Mouse (Mus musculus): ENCODE measurements around the gene Lgals3. TPM values are rescaled to one million over a fixed set of nuclear protein-coding genes. Genes with fewer than 3 reads are reported as not detected.

Lgals3 gene
- polyA plus RNA-seq, 1 experiment from 2014 or later = 8.5 TPM

GRCm38 (mm10) chr14:47373728-47374678 lies 6.5 kb downstream of the Lgals3 start:
- peak overlapping the region; percentile 25 for H3K4me3 ChIP-seq (ENCODE audit: low read depth, low read length)
- ATAC-seq (replicated peaks; ENCODE audit: low FRiP score, low TSS enrichment, low read depth) = peak; percentile 45; the same call in 1 of the 2 replicates
- peaks cover 22% of the 10 kb centered on the region for H3K27me3 ChIP-seq (replicated peaks; ENCODE audit: control insufficient read depth, insufficient read depth, low read length)
- no peaks in the 10 kb centered on the region for H3K36me3 ChIP-seq (ENCODE audit: control insufficient read depth, insufficient read depth, low read length)
- peak overlapping the region; percentile 46 for H3K4me2 ChIP-seq (ENCODE audit: low read length)
- H3K9ac ChIP-seq (ENCODE audit: low read length) = no peak overlapping the region; the same call in 1 of the 2 replicates
- no peak overlapping the region for H3K27ac ChIP-seq (ENCODE audit: low read depth)
- H3K4me1 ChIP-seq (replicated peaks; ENCODE audit: control insufficient read depth, insufficient read depth, low read length) = peaks cover 13% of the 10 kb centered on the region; the same call in 1 of the 2 replicates
- H3K9me3 ChIP-seq (ENCODE audit: control insufficient read depth, low read length) = no peaks in the 10 kb centered on the region
- peak; percentile 63 for DNase-seq (ENCODE audit: low spot score)
- 12% methylated on average over 49 of the region's 49 CpGs for WGBS

GRCm38 (mm10) chr14:47376526-47376925 lies 9.0 kb downstream of the Lgals3 start:
- DNase-seq (ENCODE audit: low spot score) (no peak), ATAC-seq (replicated peaks; ENCODE audit: low FRiP score, low TSS enrichment, low read depth) (no peak)
- no peak overlapping the region for H3K9ac ChIP-seq (ENCODE audit: low read length)
- no peaks in the 10 kb centered on the region for H3K36me3 ChIP-seq (ENCODE audit: control insufficient read depth, insufficient read depth, low read length)
- H3K27ac ChIP-seq (ENCODE audit: low read depth) = no peak overlapping the region
- H3K4me2 ChIP-seq (ENCODE audit: low read length) = no peak overlapping the region
- peaks cover 13% of the 10 kb centered on the region; the same call in 1 of the 2 replicates for H3K4me1 ChIP-seq (replicated peaks; ENCODE audit: control insufficient read depth, insufficient read depth, low read length)
- WGBS = 75% methylated on average over 2 of the region's 2 CpGs
- H3K4me3 ChIP-seq (ENCODE audit: low read depth, low read length) = no peak overlapping the region
- peaks cover 22% of the 10 kb centered on the region for H3K27me3 ChIP-seq (replicated peaks; ENCODE audit: control insufficient read depth, insufficient read depth, low read length)
- H3K9me3 ChIP-seq (ENCODE audit: control insufficient read depth, low read length) = no peaks in the 10 kb centered on the region

GRCm38 (mm10) chr14:47378336-47378735 lies 10.8 kb downstream of the Lgals3 start:
- Histone ChIP-seq H3K27me3 (replicated peaks; ENCODE audit: control insufficient read depth, insufficient read depth, low read length) (peaks cover 13% of the 10 kb centered on the region), H3K9ac (ENCODE audit: low read length) (no peak overlapping the region), H3K9me3 (ENCODE audit: control insufficient read depth, low read length) (no peaks in the 10 kb centered on the region), H3K4me2 (ENCODE audit: low read length) (no peak overlapping the region), H3K36me3 (ENCODE audit: control insufficient read depth, insufficient read depth, low read length) (no peaks in the 10 kb centered on the region), H3K4me1 (replicated peaks; ENCODE audit: control insufficient read depth, insufficient read depth, low read length) (peaks cover 10% of the 10 kb centered on the region; the same call in 1 of the 2 replicates), H3K4me3 (ENCODE audit: low read depth, low read length) (no peak overlapping the region), H3K27ac (ENCODE audit: low read depth) (no peak overlapping the region)
- DNase-seq (ENCODE audit: low spot score) (no peak), ATAC-seq (replicated peaks; ENCODE audit: low FRiP score, low TSS enrichment, low read depth) (no peak)
- WGBS = 82% methylated on average over 7 of the region's 7 CpGs

- 88% methylated on average over 7 of the region's 7 CpGs for WGBS
- Histone ChIP-seq H3K4me3 (ENCODE audit: low read depth, low read length) (no peak overlapping the region), H3K9ac (ENCODE audit: low read length) (no peak overlapping the region), H3K27ac (ENCODE audit: low read depth) (no peak overlapping the region), H3K9me3 (ENCODE audit: control insufficient read depth, low read length) (no peaks in the 10 kb centered on the region), H3K4me2 (ENCODE audit: low read length) (no peak overlapping the region), H3K36me3 (ENCODE audit: control insufficient read depth, insufficient read depth, low read length) (peaks cover 31% of the 10 kb centered on the region), H3K27me3 (replicated peaks; ENCODE audit: control insufficient read depth, insufficient read depth, low read length) (no peaks in the 10 kb centered on the region), H3K4me1 (replicated peaks; ENCODE audit: control insufficient read depth, insufficient read depth, low read length) (no peaks in the 10 kb centered on the region)
- ATAC-seq (replicated peaks; ENCODE audit: low FRiP score, low TSS enrichment, low read depth) (no peak), DNase-seq (ENCODE audit: low spot score) (no peak)
Measured at GRCm38 (mm10) chr14:47383911-47384310, 16.4 kb downstream of the Lgals3 start.

- Histone ChIP-seq H3K9ac (ENCODE audit: low read length) (no peak overlapping the region), H3K4me3 (ENCODE audit: low read depth, low read length) (no peak overlapping the region), H3K9me3 (ENCODE audit: control insufficient read depth, low read length) (no peaks in the 10 kb centered on the region), H3K4me1 (replicated peaks; ENCODE audit: control insufficient read depth, insufficient read depth, low read length) (no peaks in the 10 kb centered on the region), H3K36me3 (ENCODE audit: control insufficient read depth, insufficient read depth, low read length) (peaks cover 38% of the 10 kb centered on the region), H3K27me3 (replicated peaks; ENCODE audit: control insufficient read depth, insufficient read depth, low read length) (no peaks in the 10 kb centered on the region), H3K4me2 (ENCODE audit: low read length) (no peak overlapping the region), H3K27ac (ENCODE audit: low read depth) (no peak overlapping the region)
- no peak for DNase-seq (ENCODE audit: low spot score)
- no peak for ATAC-seq (replicated peaks; ENCODE audit: low FRiP score, low TSS enrichment, low read depth)
- WGBS = 90% methylated on average over 10 of the region's 10 CpGs
Measured at GRCm38 (mm10) chr14:47384653-47385052, 17.1 kb downstream of the Lgals3 start.

- 0 out of 2 replicates have a peak, but pooled peaks have one; percentile 43 for ATAC-seq (replicated peaks; ENCODE audit: low FRiP score, low TSS enrichment, low read depth)
Measured at GRCm38 (mm10) chr14:47386125-47386524, 18.6 kb downstream of the Lgals3 start.

GRCm38 (mm10) chr14:47393354-47394094 lies 26.0 kb downstream of the Lgals3 start:
- ATAC-seq (replicated peaks; ENCODE audit: low FRiP score, low TSS enrichment, low read depth) (no peak), DNase-seq (ENCODE audit: low spot score) (no peak)
- H3K4me1 ChIP-seq (replicated peaks; ENCODE audit: control insufficient read depth, insufficient read depth, low read length) = no peaks in the 10 kb centered on the region
- no peak overlapping the region for H3K4me3 ChIP-seq (ENCODE audit: low read depth, low read length)
- H3K4me2 ChIP-seq (ENCODE audit: low read length) = no peak overlapping the region
- no peaks in the 10 kb centered on the region for H3K27me3 ChIP-seq (replicated peaks; ENCODE audit: control insufficient read depth, insufficient read depth, low read length)
- no peak overlapping the region for H3K9ac ChIP-seq (ENCODE audit: low read length)
- no peaks in the 10 kb centered on the region for H3K9me3 ChIP-seq (ENCODE audit: control insufficient read depth, low read length)
- 94% methylated on average over 10 of the region's 10 CpGs for WGBS
- H3K27ac ChIP-seq (ENCODE audit: low read depth) = no peak overlapping the region
- peaks cover 93% of the 10 kb centered on the region for H3K36me3 ChIP-seq (ENCODE audit: control insufficient read depth, insufficient read depth, low read length)

More at GRCm38 (mm10) chr14:47386125-47386524, 18.6 kb downstream of the Lgals3 start:
- H3K27me3 ChIP-seq (replicated peaks; ENCODE audit: control insufficient read depth, insufficient read depth, low read length) = no peaks in the 10 kb centered on the region
- H3K4me1 ChIP-seq (replicated peaks; ENCODE audit: control insufficient read depth, insufficient read depth, low read length) = no peaks in the 10 kb centered on the region
- H3K36me3 ChIP-seq (ENCODE audit: control insufficient read depth, insufficient read depth, low read length) = peaks cover 53% of the 10 kb centered on the region
- H3K4me2 ChIP-seq (ENCODE audit: low read length) = no peak overlapping the region
- no peak overlapping the region for H3K9ac ChIP-seq (ENCODE audit: low read length)
- no peak overlapping the region for H3K27ac ChIP-seq (ENCODE audit: low read depth)
- H3K4me3 ChIP-seq (ENCODE audit: low read depth, low read length) = no peak overlapping the region
- 72% methylated on average over 11 of the region's 11 CpGs for WGBS
- DNase-seq (ENCODE audit: low spot score) = no peak
- H3K9me3 ChIP-seq (ENCODE audit: control insufficient read depth, low read length) = no peaks in the 10 kb centered on the region

GRCm38 (mm10) chr14:47395007-47395406 lies 27.5 kb downstream of the Lgals3 start:
- DNase-seq (ENCODE audit: low spot score) = no peak
- peaks cover 91% of the 10 kb centered on the region for H3K36me3 ChIP-seq (ENCODE audit: control insufficient read depth, insufficient read depth, low read length)
- H3K4me1 ChIP-seq (replicated peaks; ENCODE audit: control insufficient read depth, insufficient read depth, low read length) = no peaks in the 10 kb centered on the region
- H3K9ac ChIP-seq (ENCODE audit: low read length) = no peak overlapping the region
- H3K4me3 ChIP-seq (ENCODE audit: low read depth, low read length) = no peak overlapping the region
- H3K4me2 ChIP-seq (ENCODE audit: low read length) = no peak overlapping the region
- WGBS = 95% methylated on average over 6 of the region's 6 CpGs
- ATAC-seq (replicated peaks; ENCODE audit: low FRiP score, low TSS enrichment, low read depth) = no peak
- H3K27me3 ChIP-seq (replicated peaks; ENCODE audit: control insufficient read depth, insufficient read depth, low read length) = no peaks in the 10 kb centered on the region
- H3K9me3 ChIP-seq (ENCODE audit: control insufficient read depth, low read length) = no peaks in the 10 kb centered on the region
- no peak overlapping the region for H3K27ac ChIP-seq (ENCODE audit: low read depth)

Measured in intestine, embryonic 14.5 days (tissue).